Mouse (Mus musculus): Measurements from ENCODE around the gene Ang. TPM values are rescaled to one million over a fixed set of nuclear protein-coding genes. Genes with fewer than 3 reads are reported as not detected.

Ang gene
- total and polyA plus RNA-seq, 2 experiments from 2014 or later: 1.9 to 3.9 TPM

- TF ChIP-seq CTCF (IDR thresholded peaks at IDR 0.05; ENCODE audit: low read depth): no peak
- Histone ChIP-seq H3K9me3 (ENCODE audit: low read length) (no peaks in the 10 kb centered on the region), H3K9ac (replicated peaks; ENCODE audit: low read length) (no peak overlapping the region), H3K4me3 (ENCODE audit: low read length) (no peak overlapping the region), H3K36me3 (ENCODE audit: insufficient read depth, low read length) (no peaks in the 10 kb centered on the region), H3K4me2 (ENCODE audit: low read depth, low read length) (no peak overlapping the region), H3K27ac (no peak overlapping the region), H3K4me1 (ENCODE audit: insufficient read depth, low read length) (no peaks in the 10 kb centered on the region), H3K27me3 (ENCODE audit: insufficient read depth, low read length) (no peaks in the 10 kb centered on the region)
- 92% methylated on average over 1 of the region's 1 CpGs for WGBS
- no peak for DNase-seq (ENCODE audit: low spot score)
- no peak for ATAC-seq
These were observed 11.8 kb upstream of the Ang start for GRCm38 (mm10) chr14:51079180-51079579.

- no peaks in the 10 kb centered on the region for H3K36me3 ChIP-seq (ENCODE audit: insufficient read depth, low read length)
- H3K4me1 ChIP-seq (ENCODE audit: insufficient read depth, low read length): no peaks in the 10 kb centered on the region
- H3K9me3 ChIP-seq (ENCODE audit: low read length): no peaks in the 10 kb centered on the region
- WGBS: 93% methylated on average over 2 of the region's 2 CpGs
- DNase-seq (ENCODE audit: low spot score): no peak
- no peaks in the 10 kb centered on the region for H3K27me3 ChIP-seq (ENCODE audit: insufficient read depth, low read length)
- no peak overlapping the region for H3K9ac ChIP-seq (replicated peaks; ENCODE audit: low read length)
- no peak overlapping the region for H3K4me3 ChIP-seq (ENCODE audit: low read length)
- ATAC-seq: no peak
- H3K27ac ChIP-seq: no peak overlapping the region
- H3K4me2 ChIP-seq (ENCODE audit: low read depth, low read length): no peak overlapping the region
- TF ChIP-seq CTCF (IDR thresholded peaks at IDR 0.05; ENCODE audit: low read depth): no peak
These were observed 9.9 kb upstream of the Ang start for GRCm38 (mm10) chr14:51081035-51081434.

GRCm38 (mm10) chr14:51082599-51083581 lies 8.1 kb upstream of the Ang start:
- TF ChIP-seq CTCF (IDR thresholded peaks at IDR 0.05; ENCODE audit: low read depth): no peak
- peak overlapping the region; percentile 51 for H3K9ac ChIP-seq (replicated peaks; ENCODE audit: low read length)
- 2% methylated on average over 40 of the region's 40 CpGs for WGBS

GRCm38 (mm10) chr14:51083805-51084204 lies 7.1 kb upstream of the Ang start:
- Histone ChIP-seq H3K4me2 (ENCODE audit: low read depth, low read length) (peak overlapping the region; percentile 78), H3K36me3 (ENCODE audit: insufficient read depth, low read length) (no peaks in the 10 kb centered on the region), H3K4me1 (ENCODE audit: insufficient read depth, low read length) (no peaks in the 10 kb centered on the region), H3K27me3 (ENCODE audit: insufficient read depth, low read length) (no peaks in the 10 kb centered on the region), H3K9ac (replicated peaks; ENCODE audit: low read length) (no peak overlapping the region), H3K27ac (no peak overlapping the region), H3K9me3 (ENCODE audit: low read length) (no peaks in the 10 kb centered on the region), H3K4me3 (ENCODE audit: low read length) (peak overlapping the region; percentile 56)
- ATAC-seq: no peak
- no peak for TF ChIP-seq CTCF (IDR thresholded peaks at IDR 0.05; ENCODE audit: low read depth)
- WGBS: 10% methylated on average over 7 of the region's 7 CpGs
- DNase-seq (ENCODE audit: low spot score): no peak

More at GRCm38 (mm10) chr14:51082599-51083581, 8.1 kb upstream of the Ang start:
- H3K27me3 ChIP-seq (ENCODE audit: insufficient read depth, low read length): no peaks in the 10 kb centered on the region
- H3K36me3 ChIP-seq (ENCODE audit: insufficient read depth, low read length): no peaks in the 10 kb centered on the region
- H3K4me1 ChIP-seq (ENCODE audit: insufficient read depth, low read length): no peaks in the 10 kb centered on the region
- H3K27ac ChIP-seq: peak overlapping the region; percentile 34; the same call in 1 of the 2 replicates
- H3K4me3 ChIP-seq (ENCODE audit: low read length): peak overlapping the region; percentile 56
- peak overlapping the region; percentile 78 for H3K4me2 ChIP-seq (ENCODE audit: low read depth, low read length)
- H3K9me3 ChIP-seq (ENCODE audit: low read length): no peaks in the 10 kb centered on the region
- peak; percentile 60 for DNase-seq (ENCODE audit: low spot score)
- ATAC-seq: peak; percentile 82

- 90% methylated on average over 2 of the region's 2 CpGs for WGBS
- Histone ChIP-seq H3K4me1 (ENCODE audit: insufficient read depth, low read length) (no peaks in the 10 kb centered on the region), H3K4me3 (ENCODE audit: low read length) (no peak overlapping the region), H3K27ac (no peak overlapping the region), H3K4me2 (ENCODE audit: low read depth, low read length) (no peak overlapping the region), H3K9ac (replicated peaks; ENCODE audit: low read length) (no peak overlapping the region), H3K9me3 (ENCODE audit: low read length) (no peaks in the 10 kb centered on the region), H3K27me3 (ENCODE audit: insufficient read depth, low read length) (no peaks in the 10 kb centered on the region), H3K36me3 (ENCODE audit: insufficient read depth, low read length) (no peaks in the 10 kb centered on the region)
- no peak for TF ChIP-seq CTCF (IDR thresholded peaks at IDR 0.05; ENCODE audit: low read depth)
- DNase-seq (ENCODE audit: low spot score): no peak
- no peak for ATAC-seq
These were observed 5.9 kb upstream of the Ang start for GRCm38 (mm10) chr14:51085086-51085485.

- TF ChIP-seq CTCF (IDR thresholded peaks at IDR 0.05; ENCODE audit: low read depth): no peak
- no peak overlapping the region for H3K9ac ChIP-seq (replicated peaks; ENCODE audit: low read length)
- no peak overlapping the region for H3K4me3 ChIP-seq (ENCODE audit: low read length)
- no peak overlapping the region for H3K4me2 ChIP-seq (ENCODE audit: low read depth, low read length)
- H3K36me3 ChIP-seq (ENCODE audit: insufficient read depth, low read length): no peaks in the 10 kb centered on the region
- no peak for DNase-seq (ENCODE audit: low spot score)
- no peaks in the 10 kb centered on the region for H3K27me3 ChIP-seq (ENCODE audit: insufficient read depth, low read length)
- no peak overlapping the region for H3K27ac ChIP-seq
- H3K9me3 ChIP-seq (ENCODE audit: low read length): no peaks in the 10 kb centered on the region
- WGBS: 89% methylated on average over 4 of the region's 4 CpGs
- H3K4me1 ChIP-seq (ENCODE audit: insufficient read depth, low read length): no peaks in the 10 kb centered on the region
- no peak for ATAC-seq
These were observed 5.0 kb upstream of the Ang start for GRCm38 (mm10) chr14:51085911-51086310.

- H3K36me3 ChIP-seq (ENCODE audit: insufficient read depth, low read length): no peaks in the 10 kb centered on the region
- H3K4me3 ChIP-seq (ENCODE audit: low read length): peak overlapping the region; percentile 63
- WGBS: 11% methylated on average over 9 of the region's 9 CpGs
- no peaks in the 10 kb centered on the region for H3K9me3 ChIP-seq (ENCODE audit: low read length)
- H3K27ac ChIP-seq: peak overlapping the region; percentile 84; the same call in 1 of the 2 replicates
- no peaks in the 10 kb centered on the region for H3K27me3 ChIP-seq (ENCODE audit: insufficient read depth, low read length)
- TF ChIP-seq CTCF (IDR thresholded peaks at IDR 0.05; ENCODE audit: low read depth): no peak
- H3K4me1 ChIP-seq (ENCODE audit: insufficient read depth, low read length): no peaks in the 10 kb centered on the region
- H3K9ac ChIP-seq (replicated peaks; ENCODE audit: low read length): no peak overlapping the region; the same call in 1 of the 2 replicates
- H3K4me2 ChIP-seq (ENCODE audit: low read depth, low read length): peak overlapping the region; percentile 75
- DNase-seq (ENCODE audit: low spot score) (peak; percentile 39), ATAC-seq (no peak)
These were observed 3.2 kb upstream of the Ang start for GRCm38 (mm10) chr14:51087762-51088161.
